Mouse (Mus musculus) embryo, embryonic 11.5 days (tissue): ENCODE data around the gene Gcnt7.

ENCODE experiments used
- DNase-seq: peaks from one replicate; pipeline ENCODE4 v3.0.0-alpha.2; 2012; ENCODE audit warnings: low read depth, low spot score

Gene Gcnt7

DNA sequence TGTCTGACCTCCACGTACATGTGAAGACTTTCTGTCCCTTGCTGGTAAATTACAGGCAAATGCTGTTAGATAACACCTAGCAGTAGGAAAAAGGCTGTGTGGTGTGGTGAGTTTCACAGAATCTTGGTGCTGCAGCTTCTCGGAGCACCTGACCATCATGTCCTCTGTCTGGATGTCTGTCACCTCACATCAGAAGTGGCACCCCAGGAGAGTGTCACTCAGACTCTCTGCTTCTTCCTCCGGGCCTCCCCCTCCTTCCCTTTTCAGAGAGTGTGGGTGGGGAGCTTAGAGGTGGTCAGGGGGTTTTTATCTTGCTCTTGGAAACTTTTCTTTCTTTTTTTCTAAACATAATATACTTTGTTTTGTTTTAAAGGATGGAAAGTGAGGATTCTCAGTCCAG is 53.4 kb downstream of the Gcnt7 start:
- no peak for DNase-seq

DNA sequence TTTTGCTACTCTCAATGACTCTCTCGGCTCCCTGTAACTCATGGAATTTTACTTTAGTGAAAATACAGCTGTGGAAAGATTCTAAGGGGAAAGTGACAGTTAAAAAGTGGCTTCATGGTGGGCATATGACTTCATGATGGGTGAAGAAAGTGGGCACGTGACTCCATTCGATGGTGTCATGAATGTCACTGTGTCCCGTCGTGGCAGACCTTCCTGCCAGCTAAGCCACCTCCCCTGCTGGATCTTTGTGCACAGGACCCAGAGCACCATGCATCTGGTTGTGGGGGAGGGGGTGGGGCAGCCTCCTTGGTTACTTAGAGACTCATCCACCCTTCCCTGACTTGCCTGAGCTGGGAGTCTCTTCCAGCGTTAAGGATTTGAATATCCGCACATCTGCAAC is 54.2 kb downstream of the Gcnt7 start:
- DNase-seq: no peak

- DNase-seq: no peak
Measured at GRCm38 (mm10) chr2:172401116-172401825, 57.1 kb downstream of the Gcnt7 start.
